Mouse (Mus musculus) forebrain, embryonic 13.5 days (tissue): ENCODE data around the gene Gm49369. TPM values are rescaled to one million over a fixed set of nuclear protein-coding genes. Genes with fewer than 3 reads are reported as not detected.

Source experiments
- ATAC-seq: fragments of 200-750 bp; cut with Nextera tagmentation; 2 replicates; pipeline ENCODE4 v1.8.0; 2017
- H3K27ac ChIP-seq: fragments of 300-500 bp; sonication (generic); 2 replicates; pipeline ENCODE4 v1.5.1; 2015; ENCODE audit warnings: inconsistent platforms, mild to moderate bottlenecking, moderate library complexity
- H3K27me3 ChIP-seq: fragments of 300-500 bp; sonication (generic); 2 replicates; pipeline ENCODE4 v1.6.1; 2015; ENCODE audit warnings: mild to moderate bottlenecking, inconsistent platforms
- H3K36me3 ChIP-seq: fragments of 300-500 bp; sonication (generic); 2 replicates; pipeline ENCODE4 v1.6.1; 2015; ENCODE audit warnings: mild to moderate bottlenecking, inconsistent platforms; ENCODE audit not compliant: poor library complexity, severe bottlenecking
- H3K4me1 ChIP-seq: fragments of 300-500 bp; sonication (generic); 2 replicates; pipeline ENCODE4 v1.6.1; 2015; ENCODE audit warnings: inconsistent platforms
- H3K4me2 ChIP-seq: fragments of 300-500 bp; sonication (generic); 2 replicates; pipeline ENCODE4 v1.6.1; 2015; ENCODE audit warnings: inconsistent platforms, mild to moderate bottlenecking, moderate library complexity
- H3K4me3 ChIP-seq: fragments of 300-500 bp; sonication (generic); 2 replicates; pipeline ENCODE4 v1.5.1; 2015; ENCODE audit warnings: mild to moderate bottlenecking, inconsistent platforms
- H3K9ac ChIP-seq: fragments of 300-500 bp; sonication (generic); 2 replicates; pipeline ENCODE4 v1.6.1; 2015; ENCODE audit warnings: mild to moderate bottlenecking, inconsistent platforms
- H3K9me3 ChIP-seq: fragments of 300-500 bp; sonication (generic); replicated peaks from 2 replicates; pipeline ENCODE4 v1.6.1; 2016; ENCODE audit warnings: inconsistent platforms
- WGBS: fragments of 180-500 bp; shearing (Covaris S2); methylation state at CpG from one replicate; pipeline ENCODE4 v1.1.7; 2015; 5-methylcytosine and 5-hydroxymethylcytosine counted together
- polyA plus RNA-seq: library from polyadenylated mRNA; unstranded; fragments of >200 nt; fragmentation: Nextera tagmentation; extraction: Ambion mirVana; gene quantifications from 2 replicates; pipeline ENCODE4 v1.2.1, GENCODE M21; 2015

The Gm49369 gene
- polyA plus RNA-seq, 1 experiment from 2014 or later: not detected

- whole genome bisulfite sequencing: 93% methylated on average over 14 of the region's 14 CpGs
- Histone ChIP-seq H3K4me2 (no peak overlapping the region), H3K27ac (no peak overlapping the region), H3K36me3 (peaks cover 68% of the 10 kb centered on the region), H3K9ac (no peak overlapping the region), H3K4me3 (no peak overlapping the region), H3K4me1 (no peaks in the 10 kb centered on the region), H3K9me3 (no peaks in the 10 kb centered on the region), H3K27me3 (peaks cover 22% of the 10 kb centered on the region)
- ATAC-seq: no peak
Measured at GRCm38 (mm10) chr7:142377233-142377925, 5.1 kb downstream of the Gm49369 start.

GRCm38 (mm10) chr7:142376096-142376495, 6.4 kb downstream of the Gm49369 start:
- H3K36me3 ChIP-seq: peaks cover 55% of the 10 kb centered on the region
- H3K27me3 ChIP-seq: peaks cover 34% of the 10 kb centered on the region

GRCm38 (mm10) chr7:142375261-142375724, 7.2 kb downstream of the Gm49369 start:
- peaks cover 47% of the 10 kb centered on the region for H3K36me3 ChIP-seq
- no peak overlapping the region for H3K27ac ChIP-seq
- 78% methylated on average over 6 of the region's 6 CpGs for WGBS
- H3K9ac ChIP-seq: no peak overlapping the region
- ATAC-seq: no peak
- no peaks in the 10 kb centered on the region for H3K9me3 ChIP-seq
- H3K4me2 ChIP-seq: no peak overlapping the region
- peaks cover 42% of the 10 kb centered on the region for H3K27me3 ChIP-seq
- H3K4me1 ChIP-seq: peaks cover 13% of the 10 kb centered on the region; the same call in 1 of the 2 replicates
- no peak overlapping the region for H3K4me3 ChIP-seq

More at GRCm38 (mm10) chr7:142376096-142376495, 6.4 kb downstream of the Gm49369 start:
- no peak overlapping the region for H3K27ac ChIP-seq
- peaks cover 12% of the 10 kb centered on the region; the same call in 1 of the 2 replicates for H3K4me1 ChIP-seq
- H3K4me3 ChIP-seq: no peak overlapping the region
- H3K4me2 ChIP-seq: no peak overlapping the region
- no peaks in the 10 kb centered on the region for H3K9me3 ChIP-seq
- H3K9ac ChIP-seq: no peak overlapping the region
- WGBS: 81% methylated on average over 4 of the region's 4 CpGs
- ATAC-seq: no peak

GRCm38 (mm10) chr7:142374413-142375015, 8.0 kb downstream of the Gm49369 start:
- no peak overlapping the region for H3K4me2 ChIP-seq
- WGBS: 92% methylated on average over 5 of the region's 5 CpGs
- H3K27ac ChIP-seq: no peak overlapping the region
- H3K27me3 ChIP-seq: peaks cover 50% of the 10 kb centered on the region
- no peak overlapping the region for H3K9ac ChIP-seq
- no peak for ATAC-seq
- H3K9me3 ChIP-seq: no peaks in the 10 kb centered on the region
- no peak overlapping the region for H3K4me3 ChIP-seq
- H3K36me3 ChIP-seq: peaks cover 39% of the 10 kb centered on the region
- peaks cover 13% of the 10 kb centered on the region; the same call in 1 of the 2 replicates for H3K4me1 ChIP-seq

GRCm38 (mm10) chr7:142373641-142374412, 8.6 kb downstream of the Gm49369 start, which contains the start of gene Ifitm10:
Gene Ifitm10, minus strand, starts transcription at chr7:142373753.
- 73% methylated on average over 8 of the region's 8 CpGs for WGBS
- peak within 1 kb of the TSS; percentile 63; the same call in 1 of the 2 replicates for H3K4me2 ChIP-seq

GRCm38 (mm10) chr7:142373039-142373438, 9.4 kb downstream of the Gm49369 start:
- no peak for ATAC-seq
- H3K9me3 ChIP-seq: no peaks in the 10 kb centered on the region
- H3K4me2 ChIP-seq: no peak overlapping the region
- H3K4me3 ChIP-seq: no peak overlapping the region
- H3K9ac ChIP-seq: no peak overlapping the region
- H3K36me3 ChIP-seq: peaks cover 25% of the 10 kb centered on the region
- H3K4me1 ChIP-seq: peaks cover 13% of the 10 kb centered on the region; the same call in 1 of the 2 replicates
- peaks cover 55% of the 10 kb centered on the region for H3K27me3 ChIP-seq
- WGBS: 75% methylated on average over 5 of the region's 5 CpGs
- H3K27ac ChIP-seq: no peak overlapping the region

More at GRCm38 (mm10) chr7:142373641-142374412, 8.6 kb downstream of the Gm49369 start, which contains the start of gene Ifitm10:
- no peak within 1 kb of the TSS for H3K9ac ChIP-seq
- no peak for ATAC-seq
- H3K36me3 ChIP-seq: peaks cover 32% of the 10 kb centered on the region
- H3K9me3 ChIP-seq: no peaks in the 10 kb centered on the region
- no peak within 1 kb of the TSS for H3K27ac ChIP-seq
- peaks cover 54% of the 10 kb centered on the region for H3K27me3 ChIP-seq
- no peak within 1 kb of the TSS for H3K4me3 ChIP-seq
- peaks cover 13% of the 10 kb centered on the region; the same call in 1 of the 2 replicates for H3K4me1 ChIP-seq

- peaks cover 61% of the 10 kb centered on the region for H3K27me3 ChIP-seq
- H3K4me2 ChIP-seq: peak overlapping the region; percentile 63
- peak overlapping the region; percentile 56 for H3K9ac ChIP-seq
- H3K9me3 ChIP-seq: no peaks in the 10 kb centered on the region
- H3K27ac ChIP-seq: no peak overlapping the region
- peak; percentile 30; the same call in 1 of the 2 replicates for ATAC-seq
- H3K4me3 ChIP-seq: peak overlapping the region; percentile 37
- peaks cover 14% of the 10 kb centered on the region for H3K36me3 ChIP-seq
- 2% methylated on average over 60 of the region's 64 CpGs for WGBS
- H3K4me1 ChIP-seq: peaks cover 13% of the 10 kb centered on the region; the same call in 1 of the 2 replicates
Measured at GRCm38 (mm10) chr7:142371768-142372661, 10.5 kb downstream of the Gm49369 start.

- H3K27ac ChIP-seq: no peak overlapping the region
- no peaks in the 10 kb centered on the region for H3K9me3 ChIP-seq
- H3K4me1 ChIP-seq: peaks cover 13% of the 10 kb centered on the region; the same call in 1 of the 2 replicates
- H3K9ac ChIP-seq: no peak overlapping the region
- peaks cover 61% of the 10 kb centered on the region for H3K27me3 ChIP-seq
- ATAC-seq: peak; percentile 13; the same call in 1 of the 2 replicates
- peaks cover 8% of the 10 kb centered on the region for H3K36me3 ChIP-seq
- peak overlapping the region; percentile 37 for H3K4me3 ChIP-seq
- peak overlapping the region; percentile 63 for H3K4me2 ChIP-seq
- WGBS: 21% methylated on average over 11 of the region's 11 CpGs
Measured at GRCm38 (mm10) chr7:142371398-142371767, 11.1 kb downstream of the Gm49369 start.

GRCm38 (mm10) chr7:142370937-142371336, 11.5 kb downstream of the Gm49369 start:
- WGBS: 79% methylated on average over 18 of the region's 18 CpGs

GRCm38 (mm10) chr7:142369820-142370219, 12.6 kb downstream of the Gm49369 start:
- H3K4me1 ChIP-seq: peaks cover 13% of the 10 kb centered on the region; the same call in 1 of the 2 replicates
- peaks cover 61% of the 10 kb centered on the region for H3K27me3 ChIP-seq

More at GRCm38 (mm10) chr7:142370937-142371336, 11.5 kb downstream of the Gm49369 start:
- Histone ChIP-seq H3K9ac (no peak overlapping the region), H3K36me3 (peaks cover 3% of the 10 kb centered on the region), H3K27ac (no peak overlapping the region), H3K4me3 (no peak overlapping the region), H3K27me3 (peaks cover 61% of the 10 kb centered on the region), H3K4me2 (peak overlapping the region; percentile 63; the same call in 1 of the 2 replicates), H3K9me3 (no peaks in the 10 kb centered on the region), H3K4me1 (peaks cover 13% of the 10 kb centered on the region; the same call in 1 of the 2 replicates)
- no peak for ATAC-seq

GRCm38 (mm10) chr7:142368856-142369255, 13.6 kb downstream of the Gm49369 start:
- no peaks in the 10 kb centered on the region for H3K36me3 ChIP-seq

More at GRCm38 (mm10) chr7:142369820-142370219, 12.6 kb downstream of the Gm49369 start:
- 69% methylated on average over 6 of the region's 6 CpGs for WGBS
- Histone ChIP-seq H3K4me3 (no peak overlapping the region), H3K36me3 (no peaks in the 10 kb centered on the region), H3K9me3 (no peaks in the 10 kb centered on the region), H3K27ac (no peak overlapping the region), H3K4me2 (no peak overlapping the region), H3K9ac (no peak overlapping the region)
- ATAC-seq: no peak

More at GRCm38 (mm10) chr7:142368856-142369255, 13.6 kb downstream of the Gm49369 start:
- 90% methylated on average over 2 of the region's 2 CpGs for WGBS
- Histone ChIP-seq H3K9me3 (no peaks in the 10 kb centered on the region), H3K4me2 (no peak overlapping the region), H3K4me3 (no peak overlapping the region), H3K27ac (no peak overlapping the region), H3K9ac (no peak overlapping the region), H3K4me1 (peaks cover 13% of the 10 kb centered on the region; the same call in 1 of the 2 replicates), H3K27me3 (peaks cover 54% of the 10 kb centered on the region)
- ATAC-seq: no peak
